Mouse (Mus musculus): ENCODE results near the gene Fcgr1. TPM values are rescaled to one million over a fixed set of nuclear protein-coding genes. Genes with fewer than 3 reads are reported as not detected.

Gene Fcgr1
- total and polyA plus RNA-seq, 2 experiments: 2.2 to 3.7 TPM

- Histone ChIP-seq H3K79me2 (ENCODE audit: control insufficient read depth, insufficient read depth, low read length) (no peaks in the 10 kb centered on the region), H3K4me3 (ENCODE audit: insufficient read depth, low read depth, low read length) (no peak overlapping the region), H3K27ac (replicated peaks; ENCODE audit: insufficient read depth, low read depth, low read length) (no peak overlapping the region), H3K36me3 (ENCODE audit: control insufficient read depth, insufficient read depth, low read length) (no peaks in the 10 kb centered on the region), H3K9ac (ENCODE audit: low read depth, low read length) (no peak overlapping the region), H3K4me1 (ENCODE audit: control insufficient read depth, insufficient read depth, low read length) (no peaks in the 10 kb centered on the region), H3K27me3 (ENCODE audit: control insufficient read depth, insufficient read depth, low read length) (peaks cover 35% of the 10 kb centered on the region)
- WGBS: 93% methylated on average over 6 of the region's 6 CpGs
- DNase-seq (ENCODE audit: extremely low read depth, low read depth, low spot score): no peak
- TF ChIP-seq POLR2A (IDR thresholded peaks at IDR 0.05; ENCODE audit: extremely low read depth, insufficient read depth, low read length) (no peak), CTCF (IDR thresholded peaks at IDR 0.05; ENCODE audit: low read depth, low read length) (no peak)
Observed at GRCm38 (mm10) chr3:96337269-96337668, 43.5 kb upstream of the Fcgr1 start.

DNA sequence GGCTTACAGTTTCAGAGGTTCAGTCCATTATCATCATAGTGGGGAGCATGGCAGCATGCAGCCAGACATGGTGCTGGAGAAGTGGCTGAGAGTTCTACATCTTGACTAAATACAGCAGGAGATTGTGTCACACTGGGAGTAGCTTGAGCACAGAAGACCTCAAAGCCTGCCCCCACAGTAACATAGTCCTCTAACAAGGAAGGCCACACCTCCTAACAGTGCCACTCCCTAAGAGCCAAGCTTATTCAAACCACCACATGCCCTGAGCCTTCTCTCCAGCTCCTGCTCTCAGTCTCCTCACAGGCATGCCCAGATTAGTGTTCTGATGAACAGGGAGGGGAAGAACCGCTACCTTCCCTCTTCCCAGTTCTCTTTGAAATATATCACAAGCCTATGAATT is 42.9 kb upstream of the Fcgr1 start:
- H3K27me3 ChIP-seq (ENCODE audit: control insufficient read depth, insufficient read depth, low read length): peaks cover 35% of the 10 kb centered on the region
- no peak overlapping the region for H3K4me3 ChIP-seq (ENCODE audit: insufficient read depth, low read depth, low read length)
- H3K36me3 ChIP-seq (ENCODE audit: control insufficient read depth, insufficient read depth, low read length): no peaks in the 10 kb centered on the region
- H3K27ac ChIP-seq (replicated peaks; ENCODE audit: insufficient read depth, low read depth, low read length): no peak overlapping the region
- no peaks in the 10 kb centered on the region for H3K4me1 ChIP-seq (ENCODE audit: control insufficient read depth, insufficient read depth, low read length)
- no peaks in the 10 kb centered on the region for H3K79me2 ChIP-seq (ENCODE audit: control insufficient read depth, insufficient read depth, low read length)
- 90% methylated on average over 1 of the region's 1 CpGs for WGBS
- H3K9ac ChIP-seq (ENCODE audit: low read depth, low read length): no peak overlapping the region
- no peak for TF ChIP-seq CTCF (IDR thresholded peaks at IDR 0.05; ENCODE audit: low read depth, low read length)
- no peak for TF ChIP-seq POLR2A (IDR thresholded peaks at IDR 0.05; ENCODE audit: extremely low read depth, insufficient read depth, low read length)
- no peak for DNase-seq (ENCODE audit: extremely low read depth, low read depth, low spot score)

DNA sequence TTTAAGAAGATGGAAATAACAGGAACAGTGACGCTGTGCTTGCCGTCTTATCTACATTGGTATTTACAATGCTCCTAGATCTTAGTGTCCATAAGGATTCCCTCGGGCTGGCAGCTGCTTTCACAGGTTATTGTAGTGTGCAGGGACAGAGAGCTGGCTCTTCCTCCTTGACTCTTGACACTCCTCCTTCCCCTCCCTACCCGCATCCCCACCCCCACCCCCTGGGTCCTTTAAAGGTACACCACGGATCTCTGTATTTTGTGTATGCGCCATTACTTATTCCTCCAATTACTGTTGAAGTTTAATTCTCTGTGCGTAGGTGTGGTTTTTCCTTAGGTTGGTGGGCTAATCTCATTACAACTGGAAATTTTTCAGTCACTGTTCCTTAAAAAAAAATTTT is 41.8 kb upstream of the Fcgr1 start:
- H3K27me3 ChIP-seq (ENCODE audit: control insufficient read depth, insufficient read depth, low read length): peaks cover 32% of the 10 kb centered on the region
- no peaks in the 10 kb centered on the region for H3K36me3 ChIP-seq (ENCODE audit: control insufficient read depth, insufficient read depth, low read length)
- no peak for DNase-seq (ENCODE audit: extremely low read depth, low read depth, low spot score)
- 33% methylated on average over 7 of the region's 7 CpGs for WGBS
- no peak overlapping the region for H3K27ac ChIP-seq (replicated peaks; ENCODE audit: insufficient read depth, low read depth, low read length)
- no peak overlapping the region for H3K4me3 ChIP-seq (ENCODE audit: insufficient read depth, low read depth, low read length)
- no peak for TF ChIP-seq POLR2A (IDR thresholded peaks at IDR 0.05; ENCODE audit: extremely low read depth, insufficient read depth, low read length)
- TF ChIP-seq CTCF (IDR thresholded peaks at IDR 0.05; ENCODE audit: low read depth, low read length): no peak
- H3K4me1 ChIP-seq (ENCODE audit: control insufficient read depth, insufficient read depth, low read length): no peaks in the 10 kb centered on the region
- no peak overlapping the region for H3K9ac ChIP-seq (ENCODE audit: low read depth, low read length)
- H3K79me2 ChIP-seq (ENCODE audit: control insufficient read depth, insufficient read depth, low read length): no peaks in the 10 kb centered on the region

DNA sequence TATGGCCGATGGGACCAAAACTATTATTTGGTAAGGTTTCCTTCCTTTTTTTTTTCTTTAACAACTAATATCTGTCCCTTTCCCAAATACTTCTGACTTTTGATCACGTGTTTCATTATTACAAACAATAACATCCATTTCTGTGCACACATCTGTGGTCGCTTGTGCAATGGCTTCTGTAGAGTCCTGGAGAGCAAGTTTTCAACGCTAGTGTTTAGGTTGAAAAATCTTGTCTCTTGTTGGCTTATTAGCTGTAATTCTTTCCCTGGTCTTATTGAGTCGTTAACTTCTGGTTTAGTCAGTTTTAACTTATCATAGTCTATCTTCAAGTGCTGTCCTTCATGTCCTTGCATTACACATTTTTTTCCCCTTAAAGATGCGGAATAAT is 41.4 kb upstream of the Fcgr1 start:
- 58% methylated on average over 6 of the region's 6 CpGs for WGBS
- no peak overlapping the region for H3K4me3 ChIP-seq (ENCODE audit: insufficient read depth, low read depth, low read length)
- no peak overlapping the region for H3K9ac ChIP-seq (ENCODE audit: low read depth, low read length)
- no peaks in the 10 kb centered on the region for H3K79me2 ChIP-seq (ENCODE audit: control insufficient read depth, insufficient read depth, low read length)
- H3K27ac ChIP-seq (replicated peaks; ENCODE audit: insufficient read depth, low read depth, low read length): no peak overlapping the region
- no peak for TF ChIP-seq POLR2A (IDR thresholded peaks at IDR 0.05; ENCODE audit: extremely low read depth, insufficient read depth, low read length)
- TF ChIP-seq CTCF (IDR thresholded peaks at IDR 0.05; ENCODE audit: low read depth, low read length): no peak
- no peaks in the 10 kb centered on the region for H3K4me1 ChIP-seq (ENCODE audit: control insufficient read depth, insufficient read depth, low read length)
- no peak for DNase-seq (ENCODE audit: extremely low read depth, low read depth, low spot score)
- peaks cover 32% of the 10 kb centered on the region for H3K27me3 ChIP-seq (ENCODE audit: control insufficient read depth, insufficient read depth, low read length)
- no peaks in the 10 kb centered on the region for H3K36me3 ChIP-seq (ENCODE audit: control insufficient read depth, insufficient read depth, low read length)

DNA sequence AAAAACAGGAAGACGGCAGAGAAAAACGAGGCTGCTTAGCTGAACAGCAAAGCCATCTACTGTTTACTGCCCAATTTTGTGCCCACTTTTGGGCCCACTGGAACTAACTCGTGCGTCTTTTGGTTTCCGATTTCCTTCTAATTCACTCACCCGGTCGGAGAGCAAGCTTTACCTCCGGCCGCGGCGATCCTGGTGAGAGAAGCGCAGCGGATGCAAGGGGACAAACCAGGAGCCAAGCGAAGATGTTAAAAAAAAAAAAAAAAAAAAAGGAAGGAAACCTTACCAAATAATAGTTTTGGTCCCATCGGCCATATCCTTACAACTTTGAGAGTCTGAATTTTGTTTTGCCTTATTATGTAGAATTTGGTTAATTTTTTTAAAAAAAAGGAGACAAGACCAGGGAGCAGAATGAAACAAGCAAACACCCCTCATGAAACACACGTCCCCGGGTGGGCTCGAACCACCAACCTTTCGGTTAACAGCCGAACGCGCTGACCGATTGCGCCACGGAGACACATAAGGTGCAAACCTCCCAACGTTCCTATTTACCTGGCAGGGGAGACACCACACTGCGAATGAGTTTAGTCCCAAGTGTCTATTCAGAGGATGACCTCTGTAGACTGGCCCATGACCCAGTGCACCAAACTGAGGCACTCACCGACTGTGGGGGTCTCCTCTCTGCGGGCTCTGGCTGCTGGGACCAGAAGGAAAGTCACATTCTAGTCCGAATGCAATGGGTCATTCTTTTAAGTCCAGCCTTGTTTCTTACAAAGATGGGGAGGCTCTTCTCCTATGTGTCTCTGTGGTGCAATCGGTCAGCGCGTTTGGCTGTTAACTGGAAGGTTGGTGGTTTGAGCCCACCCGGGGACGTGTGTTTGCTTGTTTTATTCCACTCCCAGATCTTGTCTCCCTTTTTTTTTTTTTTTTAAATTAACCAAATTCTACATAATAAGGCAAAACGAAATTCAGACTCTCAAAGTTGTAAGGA is 40.7 kb upstream of the Fcgr1 start:
- whole genome bisulfite sequencing: 4% methylated on average over 36 of the region's 36 CpGs
- Histone ChIP-seq H3K4me3 (ENCODE audit: insufficient read depth, low read depth, low read length) (no peak overlapping the region), H3K27ac (replicated peaks; ENCODE audit: insufficient read depth, low read depth, low read length) (no peak overlapping the region), H3K9ac (ENCODE audit: low read depth, low read length) (no peak overlapping the region), H3K4me1 (ENCODE audit: control insufficient read depth, insufficient read depth, low read length) (no peaks in the 10 kb centered on the region), H3K36me3 (ENCODE audit: control insufficient read depth, insufficient read depth, low read length) (no peaks in the 10 kb centered on the region), H3K79me2 (ENCODE audit: control insufficient read depth, insufficient read depth, low read length) (no peaks in the 10 kb centered on the region), H3K27me3 (ENCODE audit: control insufficient read depth, insufficient read depth, low read length) (peaks cover 32% of the 10 kb centered on the region)
- TF ChIP-seq CTCF (IDR thresholded peaks at IDR 0.05; ENCODE audit: low read depth, low read length) (no peak), POLR2A (IDR thresholded peaks at IDR 0.05; ENCODE audit: extremely low read depth, insufficient read depth, low read length) (no peak)
- no peak for DNase-seq (ENCODE audit: extremely low read depth, low read depth, low spot score)
